Mouse (Mus musculus) fibroblast of lung, adult 2 months (primary cell): ENCODE results near the gene Mapkapk2.
"Not testable (repeated sequence)": the region's sequence is repeated elsewhere in the genome, so short reads cannot be mapped to it uniquely, and the experiment has no call there.

ENCODE experiments used
- DNase-seq: peaks from one replicate; pipeline ENCODE4 v3.0.0-alpha.2; 2011; ENCODE audit warnings: low read depth

Gene Mapkapk2

GRCm38 (mm10) chr1:131097700-131098094, at the start of gene Mapkapk2:
TSS of gene Mapkapk2 (minus strand) at chr1:131097826.
- DNase-seq, result peak; percentile 79

DNA sequence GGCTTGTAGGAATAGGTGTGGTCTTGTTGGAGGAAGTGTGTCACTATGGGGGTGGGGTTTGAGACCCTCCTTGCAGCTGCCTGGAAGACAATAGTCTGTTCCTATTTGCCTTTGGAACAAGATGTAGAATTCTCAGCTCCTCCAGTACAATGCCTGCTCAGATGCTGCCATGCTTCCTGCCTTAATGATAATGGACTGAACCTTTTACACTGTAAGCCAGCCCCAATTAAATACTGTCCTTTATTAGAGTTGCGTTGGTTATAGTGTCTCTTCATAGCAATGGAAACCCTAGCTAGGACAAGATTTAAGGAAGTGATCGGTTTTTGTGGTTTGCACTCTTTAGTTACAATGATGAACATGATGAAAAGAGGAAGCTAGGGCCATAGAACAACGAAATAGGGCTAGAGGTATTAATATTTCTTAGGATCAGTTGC, 48.6 kb upstream of the Mapkapk2 start:
- DNase-seq, result no peak

DNA sequence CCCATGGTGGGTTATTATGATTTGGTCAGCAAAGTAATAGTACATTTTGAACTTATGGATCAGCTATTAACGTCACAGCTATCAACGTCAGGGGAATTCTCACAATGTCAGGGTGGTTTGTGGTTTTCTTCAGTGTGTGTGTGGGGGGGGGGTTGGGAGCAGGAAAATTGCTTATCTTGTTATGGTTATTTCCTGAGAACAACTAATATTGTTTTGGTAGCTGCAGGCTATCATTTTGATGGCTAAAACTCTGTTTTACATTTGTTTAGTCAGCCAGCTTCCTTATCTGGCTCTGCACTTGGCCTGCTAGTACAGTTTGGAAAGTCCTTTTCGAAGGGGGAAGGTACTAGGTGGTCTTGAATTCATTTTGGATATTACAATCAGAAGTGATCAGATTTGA, 47.6 kb upstream of the Mapkapk2 start:
- not testable (repeated sequence) for DNase-seq

GRCm38 (mm10) chr1:131142472-131142871, 44.8 kb upstream of the Mapkapk2 start:
- DNase-seq, result no peak

- no peak for DNase-seq
Measured at GRCm38 (mm10) chr1:131141449-131141848, 43.8 kb upstream of the Mapkapk2 start.

GRCm38 (mm10) chr1:131139102-131140095, 41.8 kb upstream of the Mapkapk2 start:
- peak; percentile 79 for DNase-seq

- DNase-seq, result peak; percentile 72
Measured at GRCm38 (mm10) chr1:131138191-131139016, 40.8 kb upstream of the Mapkapk2 start, which contains the start of gene Dyrk3. TSS of gene Dyrk3 (minus strand) at chr1:131138340.

DNA sequence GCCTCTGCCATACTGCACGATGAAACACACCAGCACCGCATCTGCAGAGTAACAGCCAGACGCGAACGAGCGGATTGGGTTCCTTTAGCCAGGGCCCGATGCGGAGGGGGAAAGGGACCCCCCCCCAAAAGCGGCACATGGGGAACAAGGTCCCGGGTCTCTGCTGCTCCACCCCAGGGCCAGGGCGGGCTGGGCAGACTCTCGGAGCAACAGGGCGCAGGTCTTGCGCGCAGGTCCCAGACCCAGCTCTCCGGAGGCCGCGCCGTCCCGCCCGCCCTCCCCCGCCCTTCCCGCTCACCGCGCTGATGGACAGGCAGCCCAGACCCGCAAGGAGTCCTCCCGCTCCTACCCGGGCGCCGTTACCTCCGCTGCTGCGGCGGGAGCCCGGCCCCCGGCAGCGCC, 40.1 kb upstream of the Mapkapk2 start:
- DNase-seq, result no peak

DNA sequence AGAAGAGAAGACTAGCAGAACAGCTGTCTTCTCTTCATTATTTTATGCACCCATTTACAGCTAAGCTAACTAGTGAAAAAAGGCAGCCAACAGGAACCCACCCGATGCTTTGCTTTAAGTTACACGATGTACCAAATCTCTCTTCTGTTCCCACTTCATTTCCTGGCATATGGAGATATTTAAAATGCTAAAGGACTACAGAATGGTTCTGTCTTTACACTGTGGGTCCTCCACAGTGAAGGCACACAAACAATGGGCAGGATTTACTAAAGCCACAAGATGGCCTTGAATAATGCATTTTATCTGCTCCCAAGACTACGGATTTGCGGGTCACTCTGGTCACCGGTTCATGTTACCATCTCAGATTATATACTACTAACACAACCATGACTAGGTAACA, 39.5 kb upstream of the Mapkapk2 start:
- no peak for DNase-seq

DNA sequence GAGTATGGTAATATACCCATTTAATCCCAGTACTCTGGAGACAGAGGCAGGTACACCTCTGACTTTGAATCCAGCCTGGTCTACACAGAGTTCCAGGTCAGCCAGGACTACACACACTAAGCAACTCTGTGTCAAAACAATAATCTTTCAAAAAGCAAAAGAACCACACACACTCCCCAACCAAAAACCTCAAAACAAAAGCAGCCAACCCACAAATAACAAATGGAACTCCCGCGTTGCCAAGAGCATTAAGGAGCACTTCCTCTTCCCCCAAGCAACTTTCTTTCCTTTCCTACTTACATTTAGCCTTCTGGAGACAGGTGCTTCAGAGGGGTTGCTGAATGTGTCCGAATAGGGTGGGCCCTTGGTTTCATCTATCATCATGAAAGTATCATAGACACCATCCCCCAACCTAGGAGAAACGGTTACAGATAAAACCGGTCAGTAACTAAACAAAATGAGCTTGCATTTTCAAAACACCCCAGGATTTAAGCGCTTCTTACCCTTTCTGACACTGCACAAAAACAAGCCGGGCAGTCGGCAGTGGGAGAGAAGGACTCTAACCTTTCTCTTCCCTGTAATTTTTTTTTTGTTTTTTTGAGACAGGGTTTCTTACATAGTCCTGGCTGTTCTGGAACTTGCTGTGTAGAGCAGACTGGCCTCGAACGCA, 38.5 kb upstream of the Mapkapk2 start:
- DNase-seq, result no peak

GRCm38 (mm10) chr1:131134942-131135522, 37.4 kb upstream of the Mapkapk2 start:
- no peak for DNase-seq

DNA sequence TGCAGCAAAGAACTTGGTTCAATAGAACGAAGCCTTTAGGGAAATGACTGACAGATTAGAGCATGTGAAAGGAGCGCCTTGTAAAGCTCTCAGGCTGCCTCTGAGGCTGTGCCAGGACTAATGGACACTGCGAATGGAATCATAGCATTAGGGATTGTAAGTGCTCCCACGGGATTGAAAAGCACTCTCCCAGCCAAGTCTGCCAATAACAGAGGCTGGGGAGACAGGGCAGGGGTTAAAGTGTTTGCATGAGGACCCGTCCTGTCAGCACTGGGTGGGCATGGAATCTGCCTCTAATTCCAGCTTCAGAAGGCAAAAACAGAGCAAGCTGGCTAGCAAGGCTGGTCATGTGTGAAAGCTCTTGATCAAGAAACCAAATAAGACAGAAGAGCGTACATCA, 36.6 kb upstream of the Mapkapk2 start:
- DNase-seq, result no peak

- peak; percentile 87 for DNase-seq
Measured at GRCm38 (mm10) chr1:131125987-131126744, 28.5 kb upstream of the Mapkapk2 start.

DNA sequence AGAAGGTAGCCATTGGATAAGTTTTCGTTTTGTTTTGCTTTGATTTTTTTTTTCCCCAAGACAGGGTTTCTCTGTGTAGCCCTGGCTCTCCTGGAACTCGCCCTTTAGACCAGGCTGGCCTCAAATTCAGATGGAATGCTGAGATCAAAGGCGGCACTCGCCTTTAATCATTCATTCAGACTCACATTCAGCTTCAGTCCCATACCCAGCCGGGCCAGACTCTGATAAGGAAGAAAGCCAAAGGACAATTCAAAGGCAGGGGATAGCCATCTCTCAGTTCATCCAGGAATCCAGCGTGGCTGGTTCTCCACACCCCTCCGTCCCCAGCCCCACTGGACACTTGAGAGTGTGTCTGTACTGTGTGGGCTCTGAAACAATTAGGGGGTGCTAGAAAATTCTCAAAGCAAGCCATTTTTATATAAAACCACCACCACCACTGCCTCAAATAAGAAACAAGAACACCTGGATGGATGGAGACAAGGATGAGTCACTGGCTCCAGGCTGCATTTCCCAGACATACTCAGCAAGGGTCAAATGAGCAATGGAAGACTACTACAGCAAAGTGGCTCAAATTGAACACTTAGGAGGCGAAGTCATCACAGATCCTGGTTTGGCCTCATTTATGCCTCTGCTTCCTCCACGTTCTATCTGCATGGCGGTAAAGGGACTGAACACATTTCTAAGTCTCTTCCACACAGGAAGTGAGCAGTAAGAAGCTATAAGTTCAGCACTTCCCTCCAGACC, 26.1 kb upstream of the Mapkapk2 start:
- DNase-seq, result no peak

GRCm38 (mm10) chr1:131121987-131122386, 24.4 kb upstream of the Mapkapk2 start:
- DNase-seq, result no peak

DNA sequence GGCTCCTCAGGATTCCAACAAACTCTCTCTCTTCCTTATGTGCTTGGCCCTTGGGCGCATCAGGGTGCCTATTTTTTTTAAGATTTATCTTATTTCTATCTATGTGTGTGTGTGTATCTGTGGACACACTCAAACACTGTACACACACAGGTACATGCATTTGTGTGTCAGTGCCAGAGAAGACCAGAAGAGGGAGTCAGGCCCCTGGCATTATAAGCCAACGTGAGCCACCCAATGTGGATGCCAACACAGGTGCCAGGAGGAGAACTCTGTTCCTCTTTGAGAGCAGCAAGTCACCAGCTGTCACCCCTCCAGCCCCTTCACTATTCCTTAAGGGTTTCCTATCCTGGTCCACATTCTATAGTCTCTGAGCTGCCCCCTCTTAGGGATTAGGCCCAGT, 21.4 kb upstream of the Mapkapk2 start:
- DNase-seq, result no peak

GRCm38 (mm10) chr1:131118530-131118929, 20.9 kb upstream of the Mapkapk2 start:
- no peak for DNase-seq

DNA sequence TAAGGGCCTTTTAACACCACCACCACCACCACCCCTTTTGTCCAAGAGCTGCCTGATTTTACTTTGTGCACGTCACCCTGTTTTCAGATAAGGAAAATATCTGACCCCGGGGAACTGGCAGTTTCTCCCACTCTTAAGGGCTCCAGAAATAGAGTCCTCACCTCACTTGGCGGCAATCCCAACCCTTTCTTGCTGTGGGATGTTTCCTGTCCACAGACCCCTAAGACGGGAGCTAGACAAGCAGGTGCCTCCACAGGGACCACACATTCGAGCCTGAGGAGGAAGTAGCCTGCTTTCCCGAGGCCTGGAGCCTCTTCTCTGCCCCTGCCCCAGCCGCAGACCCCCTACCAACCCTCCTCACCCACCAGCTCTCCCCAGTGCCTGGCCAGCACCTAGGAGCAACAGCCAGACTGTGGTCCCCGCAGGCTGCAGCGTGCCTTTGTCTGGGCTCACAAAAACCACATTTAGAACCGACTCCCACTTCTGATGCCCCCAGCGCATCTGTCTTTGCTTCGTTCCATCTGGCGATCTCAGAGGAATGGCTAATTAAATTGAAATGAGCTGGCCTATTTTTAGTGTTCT, 18.9 kb upstream of the Mapkapk2 start:
- DNase-seq, result no peak

DNA sequence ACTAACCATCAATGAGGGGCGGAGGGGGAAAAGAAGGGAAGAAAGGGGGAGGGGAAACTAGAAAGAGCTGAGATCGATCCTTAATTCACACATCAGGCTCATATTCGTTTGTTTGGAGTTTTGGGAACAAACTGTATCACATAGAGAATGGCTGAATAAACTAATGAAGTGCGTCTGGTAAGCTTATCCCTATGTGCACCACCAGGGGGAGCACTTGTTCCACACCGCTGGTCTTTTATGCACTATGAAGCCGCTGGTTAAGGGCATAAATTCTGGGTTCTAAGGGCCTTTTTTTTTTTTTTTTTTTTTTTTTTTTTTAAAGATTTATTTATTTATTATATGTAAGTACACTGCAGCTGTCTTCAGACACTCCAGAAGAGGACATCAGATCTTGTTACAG, 18.3 kb upstream of the Mapkapk2 start:
- DNase-seq, result no peak

DNA sequence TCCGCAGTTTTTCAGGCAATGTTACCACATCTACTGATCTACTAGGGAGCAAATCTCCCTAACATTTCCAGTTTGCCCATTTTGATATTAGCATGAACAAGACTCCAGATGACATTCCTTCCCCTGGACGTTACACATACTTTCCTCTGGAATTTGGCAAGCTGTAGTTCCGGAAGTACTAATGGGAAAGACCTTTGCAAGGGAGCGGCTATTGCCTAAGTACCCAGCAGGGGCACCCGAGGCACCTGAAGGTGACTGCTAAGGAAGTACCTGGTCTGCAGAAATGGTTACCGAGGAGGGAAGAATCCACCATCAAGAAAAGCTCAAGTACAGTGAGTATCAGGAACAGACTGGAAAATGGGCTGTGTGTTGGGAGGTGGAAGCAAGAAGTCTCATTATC, 14.9 kb upstream of the Mapkapk2 start:
- no peak for DNase-seq
